Mouse (Mus musculus) gastrocnemius, postnatal 25 days (tissue): ENCODE measurements around the gene 2410015M20Rik. TPM values are rescaled to one million over a fixed set of nuclear protein-coding genes. Genes with fewer than 3 reads are reported as not detected.

ENCODE experiments used
- DNase-seq: peaks from one replicate; pipeline ENCODE4 v3.0.0; 2022
- total RNA-seq, 2 experiments: library from RNA; stranded (reverse); gene quantifications; 1 replicate in 1 of 2; 2 replicates in 1 of 2; pipeline ENCODE4 v1.2.3; 2021

2410015M20Rik gene
- total RNA-seq, 2 experiments from 2014 or later: 147 to 152 TPM

GRCm38 (mm10) chr17:56572154-56572553, 37.4 kb downstream of the 2410015M20Rik start:
- no peak for DNase-seq

DNA sequence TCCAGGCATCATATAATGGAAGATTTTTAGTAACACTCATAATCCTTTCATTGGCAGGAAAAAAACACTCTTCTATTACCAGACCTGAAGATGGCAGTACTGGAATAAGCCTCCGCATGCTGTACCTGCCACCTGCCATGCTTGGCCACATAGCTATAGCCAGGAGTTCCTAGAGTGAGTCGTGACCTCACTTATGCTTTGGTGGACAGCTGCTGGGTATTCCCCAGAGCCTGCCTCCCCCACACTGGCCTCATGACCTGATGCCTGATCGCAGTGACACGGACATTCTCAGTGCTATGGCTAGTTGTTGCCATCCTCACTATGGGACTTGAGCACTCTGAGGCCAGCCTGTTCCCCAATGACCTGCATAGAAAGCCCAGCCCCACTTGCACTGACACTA, 39.3 kb downstream of the 2410015M20Rik start:
- no peak for DNase-seq

DNA sequence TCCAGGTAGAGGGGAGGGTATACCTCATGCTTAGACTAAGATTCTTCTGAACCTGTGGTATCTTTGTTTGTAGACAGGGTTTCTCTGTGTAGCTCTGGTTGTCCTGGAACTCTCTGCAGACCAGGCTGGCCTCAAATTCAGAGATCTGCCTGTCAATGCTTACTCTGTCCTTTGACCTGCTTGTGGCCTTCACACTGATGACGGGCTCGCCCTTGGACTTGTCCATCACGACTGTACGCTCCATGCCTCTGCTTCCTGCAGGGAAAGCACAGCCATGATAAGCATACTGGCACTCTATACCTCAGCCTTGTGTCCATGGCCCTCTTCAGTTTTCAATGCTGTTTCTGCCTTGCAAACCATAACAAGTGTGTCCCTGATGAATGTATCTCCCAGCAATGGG, 42.2 kb downstream of the 2410015M20Rik start:
- no peak for DNase-seq

GRCm38 (mm10) chr17:56566918-56567317, 42.7 kb downstream of the 2410015M20Rik start:
- no peak for DNase-seq

DNA sequence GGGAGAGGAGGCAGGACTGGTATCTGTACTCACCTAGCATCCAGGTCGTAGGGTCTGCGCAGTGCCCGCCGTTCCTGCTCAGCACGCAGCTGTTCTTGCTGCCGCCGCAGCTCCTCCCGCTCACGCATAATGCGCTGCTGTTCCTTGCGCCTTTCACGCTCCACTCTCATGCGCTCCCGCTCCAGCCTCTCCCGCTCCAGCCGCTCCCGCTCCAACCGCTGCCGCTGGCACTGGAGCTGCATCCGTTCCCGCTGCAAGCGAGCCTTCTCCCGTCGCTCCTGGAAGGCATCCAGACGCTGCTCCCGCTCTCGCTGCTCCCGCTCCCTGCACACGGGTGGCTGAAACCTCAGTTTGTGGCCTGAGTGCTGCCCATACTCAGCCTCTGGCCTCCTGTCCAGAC, 43.3 kb downstream of the 2410015M20Rik start:
- DNase-seq: no peak

GRCm38 (mm10) chr17:56561866-56562265, 47.7 kb downstream of the 2410015M20Rik start:
- no peak for DNase-seq

DNA sequence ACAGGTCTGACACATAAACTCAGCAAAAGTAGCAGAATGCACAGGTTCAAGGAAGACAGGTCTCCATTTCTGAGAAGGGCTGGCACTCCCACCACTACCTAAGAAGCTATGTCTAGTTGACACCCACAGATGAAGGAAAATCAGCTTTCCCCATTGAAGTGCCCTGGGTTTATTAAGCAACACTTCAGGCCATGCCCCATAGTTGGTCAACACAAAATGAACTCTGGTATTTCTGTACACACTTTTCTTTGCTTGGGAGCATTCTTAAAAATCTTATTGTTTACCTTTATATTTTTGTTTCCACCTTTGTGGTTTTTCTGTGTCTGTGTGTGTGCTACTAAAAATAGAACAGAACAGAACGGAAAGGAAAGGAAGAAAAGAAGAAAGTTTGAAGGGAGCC, 49.4 kb downstream of the 2410015M20Rik start:
- DNase-seq: no peak

GRCm38 (mm10) chr17:56559386-56559785, 50.2 kb downstream of the 2410015M20Rik start:
- no peak for DNase-seq

GRCm38 (mm10) chr17:56558448-56558847, 51.1 kb downstream of the 2410015M20Rik start:
- peak; percentile 38 for DNase-seq

Other genes with a start within 250 kb of the 2410015M20Rik start
- gene Ptprs, start 133.3 kb downstream of the 2410015M20Rik start, total RNA-seq: 10 to 100 TPM; 37.7 to 39.6 TPM
- gene Znrf4, start 97.3 kb downstream of the 2410015M20Rik start, total RNA-seq: not detected
- under 1 TPM; 0.43 to 0.78 TPM for gene Gm20219, start 55.4 kb downstream of the 2410015M20Rik start, total RNA-seq
- 10 to 100 TPM; 29.7 to 35.6 TPM for gene Safb2, start 25.2 kb downstream of the 2410015M20Rik start, total RNA-seq
- 10 to 100 TPM; 36.8 to 43.8 TPM for gene Safb, start 24.9 kb downstream of the 2410015M20Rik start, total RNA-seq
- 100 to 1,000 TPM; 502 to 523 TPM for gene Rpl36, start 3.6 kb upstream of the 2410015M20Rik start, total RNA-seq
- 10 to 100 TPM; 53.4 to 64.4 TPM for gene Lonp1, start 17.1 kb upstream of the 2410015M20Rik start, total RNA-seq
- not detected for gene Catsperd, start 18.4 kb upstream of the 2410015M20Rik start, total RNA-seq
- gene Ranbp3, start 63.5 kb upstream of the 2410015M20Rik start, total RNA-seq: 10 to 100 TPM; 32.8 to 34.2 TPM
- 100 to 1,000 TPM; 459 to 461 TPM for gene Ndufa11, start 108.0 kb upstream of the 2410015M20Rik start, total RNA-seq
- 1 to 10 TPM; 3.3 to 3.5 TPM for gene Vmac, start 108.3 kb upstream of the 2410015M20Rik start, total RNA-seq
- gene Nrtn, start 147.8 kb upstream of the 2410015M20Rik start, total RNA-seq: 1 to 10 TPM; 1.9 to 3.1 TPM
- gene Dus3l, start 155.0 kb upstream of the 2410015M20Rik start, total RNA-seq: 10 to 100 TPM; 12.4 to 14.5 TPM
- gene Prr22, start 160.5 kb upstream of the 2410015M20Rik start, total RNA-seq: under 1 TPM in 1 of 2 experiments, not detected in 1; 0.33 TPM
- 1 to 10 TPM; 3.0 to 4.1 TPM for gene Rfx2, start 221.2 kb upstream of the 2410015M20Rik start, total RNA-seq